Mouse (Mus musculus) erythroblast, embryonic 14.5 days (primary cell): Measurements from ENCODE around the gene Mid1. TPM values are rescaled to one million over a fixed set of nuclear protein-coding genes. Genes with fewer than 3 reads are reported as not detected.
"Not testable (repeated sequence)": the region's sequence is repeated elsewhere in the genome, so short reads cannot be mapped to it uniquely, and the experiment has no call there.

Experiments used
- H3K27me3 ChIP-seq: 2 replicates; pipeline ENCODE4 v1.6.1; 2012; ENCODE audit warnings: inconsistent platforms; ENCODE audit not compliant: control insufficient read depth
- H3K36me3 ChIP-seq: 2 replicates; pipeline ENCODE4 v1.6.1; 2012; ENCODE audit warnings: mild to moderate bottlenecking, inconsistent platforms; ENCODE audit not compliant: control insufficient read depth
- H3K4me1 ChIP-seq: 2 replicates; pipeline ENCODE4 v1.6.1; 2012; ENCODE audit warnings: inconsistent platforms; ENCODE audit not compliant: control insufficient read depth
- H3K4me3 ChIP-seq: replicated peaks from 2 replicates; pipeline ENCODE3; 2012; ENCODE audit warnings: moderate library complexity, mild to moderate bottlenecking, inconsistent platforms
- H3K9me3 ChIP-seq: 2 replicates; pipeline ENCODE4 v1.6.1; 2012; ENCODE audit warnings: low read length, inconsistent platforms, mixed read lengths; ENCODE audit not compliant: control insufficient read depth
- TAL1 ChIP-seq: IDR thresholded peaks from 3 replicates; pipeline ENCODE4 v1.6.1; 2012; ENCODE audit warnings: low read length, inconsistent platforms, mixed read lengths
- polyA plus RNA-seq: library from polyadenylated mRNA; stranded (reverse); fragments of >175 nt; gene quantifications from 2 replicates; pipeline ENCODE4 v1.2.3, GENCODE M21; 2012

Mid1 gene
- polyA plus RNA-seq, 1 experiment, result 2.8 TPM

GRCm38 (mm10) chrX:170019219-170019953 is 334.4 kb downstream of the Mid1 start:
- peaks cover 51% of the 10 kb centered on the region for H3K36me3 ChIP-seq
- not testable (repeated sequence) for H3K4me3 ChIP-seq

DNA sequence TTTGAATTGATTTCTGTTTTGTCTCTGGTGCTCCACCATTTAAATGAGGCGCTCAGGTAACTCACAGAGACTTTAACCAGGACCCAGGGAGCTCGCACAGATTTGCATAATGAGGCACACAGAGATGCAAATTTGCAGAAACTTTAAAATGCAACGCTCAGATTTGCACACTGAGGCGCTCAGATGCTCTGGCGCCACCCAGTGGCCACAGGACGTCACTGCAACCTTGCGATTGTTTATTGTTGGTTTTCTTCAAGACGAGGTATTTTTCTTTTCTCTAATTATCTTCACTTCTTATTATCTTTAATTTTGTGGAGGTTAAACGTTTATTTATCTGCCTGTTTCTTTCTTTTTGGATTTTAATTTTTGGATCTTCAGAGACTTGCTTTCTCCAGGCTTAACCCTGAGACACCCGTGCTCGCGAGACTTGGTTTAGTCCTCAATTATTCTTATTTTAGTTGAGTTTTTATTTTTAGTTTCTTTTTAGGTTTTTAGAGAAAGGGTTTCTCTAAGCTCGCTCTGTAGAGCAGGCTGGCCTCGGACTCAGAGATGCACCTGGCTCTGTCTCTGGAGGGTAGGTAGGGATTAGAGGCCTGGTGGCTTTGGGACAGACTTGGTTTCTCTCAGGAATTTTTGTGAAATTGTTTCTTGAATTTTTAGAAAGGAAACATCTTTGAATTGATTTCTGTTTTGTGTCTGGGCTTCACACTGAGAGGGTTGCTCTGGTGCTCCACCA is 335.1 kb downstream of the Mid1 start:
- H3K9me3 ChIP-seq, result peaks cover 41% of the 10 kb centered on the region
- H3K27me3 ChIP-seq, H3K4me3 ChIP-seq: not testable (repeated sequence)
- peaks cover 51% of the 10 kb centered on the region for H3K36me3 ChIP-seq
- peaks cover 11% of the 10 kb centered on the region for H3K4me1 ChIP-seq

More at GRCm38 (mm10) chrX:170019219-170019953, 334.4 kb downstream of the Mid1 start:
- not testable (repeated sequence) for H3K27me3 ChIP-seq
- H3K9me3 ChIP-seq, result peaks cover 41% of the 10 kb centered on the region
- TF ChIP-seq TAL1, result peak; percentile 26; the same call in 1 of the 3 replicates
- peaks cover 11% of the 10 kb centered on the region for H3K4me1 ChIP-seq

- peaks cover 51% of the 10 kb centered on the region for H3K36me3 ChIP-seq
- not testable (repeated sequence) for H3K27me3 ChIP-seq, H3K4me3 ChIP-seq
- H3K4me1 ChIP-seq, result peaks cover 11% of the 10 kb centered on the region
- peaks cover 41% of the 10 kb centered on the region for H3K9me3 ChIP-seq
Observed at GRCm38 (mm10) chrX:170020690-170021050, 335.7 kb downstream of the Mid1 start.

DNA sequence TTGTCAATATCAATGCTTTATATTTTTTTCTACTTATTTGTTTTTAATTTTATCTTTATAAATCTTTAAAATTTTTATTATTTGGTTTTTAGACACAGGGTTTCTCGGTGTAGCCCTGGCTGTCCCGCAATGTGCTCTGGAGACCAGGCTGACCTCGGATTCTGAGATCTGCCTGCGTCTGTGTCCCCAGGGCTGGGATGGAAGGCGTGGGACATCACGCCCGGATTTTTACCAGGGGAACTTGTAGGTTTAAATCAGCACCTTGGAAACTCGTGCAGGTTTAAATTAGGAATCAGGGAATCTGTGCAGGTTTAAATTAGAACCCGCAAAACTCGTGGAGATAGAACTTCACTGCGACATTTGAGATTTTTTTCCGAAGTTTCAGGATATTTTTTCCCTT is 336.2 kb downstream of the Mid1 start:
- Histone ChIP-seq H3K36me3 (peaks cover 50% of the 10 kb centered on the region), H3K9me3 (peaks cover 40% of the 10 kb centered on the region), H3K4me1 (peaks cover 11% of the 10 kb centered on the region)
- not testable (repeated sequence) for H3K27me3 ChIP-seq, H3K4me3 ChIP-seq

DNA sequence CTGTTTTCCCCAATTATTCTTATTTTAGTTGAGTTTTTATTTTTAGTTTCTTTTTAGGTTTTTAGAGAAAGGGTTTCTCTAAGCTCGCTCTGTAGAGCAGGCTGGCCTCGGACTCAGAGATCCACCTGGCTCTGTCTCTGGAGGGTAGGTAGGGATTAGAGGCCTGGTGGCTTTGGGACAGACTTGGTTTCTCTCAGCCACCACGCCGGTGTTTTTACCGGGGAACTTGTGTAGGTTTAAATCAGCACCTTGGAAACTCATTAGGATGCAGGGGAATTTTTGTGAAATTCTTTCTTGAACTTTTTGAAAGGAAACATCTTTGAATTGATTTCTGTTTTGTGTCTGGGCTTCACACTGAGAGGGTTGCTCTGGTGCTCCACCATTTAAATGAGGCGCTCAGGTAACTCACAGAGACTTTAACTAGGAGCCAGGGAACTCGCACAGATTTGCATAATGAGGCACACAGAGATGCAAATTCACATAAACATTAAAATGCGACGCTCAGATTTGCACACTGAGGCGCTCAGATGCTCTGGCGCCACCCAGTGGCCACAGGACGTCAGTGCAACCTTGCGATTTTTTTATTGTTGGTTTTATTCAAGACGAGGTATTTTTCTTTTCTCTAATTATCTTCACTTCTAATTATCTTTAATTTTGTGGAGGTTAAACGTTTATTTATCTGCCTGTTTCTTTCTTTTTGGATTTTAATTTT is 336.9 kb downstream of the Mid1 start:
- H3K27me3 ChIP-seq, H3K4me3 ChIP-seq: not testable (repeated sequence)
- H3K36me3 ChIP-seq, result peaks cover 48% of the 10 kb centered on the region
- H3K9me3 ChIP-seq, result peaks cover 38% of the 10 kb centered on the region
- H3K4me1 ChIP-seq, result peaks cover 11% of the 10 kb centered on the region

Other genes with a start within 250 kb of the Mid1 start
- gene 4933400A11Rik, start 94.4 kb downstream of the Mid1 start, polyA plus RNA-seq, result not detected in 2 replicates